Mouse (Mus musculus): ENCODE results near the gene Socs7. TPM values are rescaled to one million over a fixed set of nuclear protein-coding genes. Genes with fewer than 3 reads are reported as not detected.

Socs7 gene
- total RNA-seq, 2 experiments from 2014 or later = 81.0 to 84.7 TPM

GRCm38 (mm10) chr11:97370329-97371091 lies 8.2 kb downstream of the Socs7 start:
- peak; percentile 55 to 59 for DNase-seq (ENCODE audit: extremely low spot score in 1 of 2, low spot score in 2 of 2)
- intact Hi-C loops (cut with DNase I) = no loop called here

GRCm38 (mm10) chr11:97372159-97372864 lies 10.0 kb downstream of the Socs7 start:
- DNase-seq (ENCODE audit: extremely low spot score in 1 of 2, low spot score in 2 of 2) = no peak
- intact Hi-C loops (cut with DNase I) = no loop called here

GRCm38 (mm10) chr11:97373402-97373801 lies 11.1 kb downstream of the Socs7 start:
- DNase-seq (ENCODE audit: extremely low spot score in 1 of 2, low spot score in 2 of 2) = no peak
- intact Hi-C loops (cut with DNase I) = no loop called here

GRCm38 (mm10) chr11:97380036-97380435 lies 17.7 kb downstream of the Socs7 start:
- intact Hi-C loops (cut with DNase I) = no loop called here

GRCm38 (mm10) chr11:97383017-97383416 lies 20.7 kb downstream of the Socs7 start:
- intact Hi-C loops (cut with DNase I) = no loop called here
- DNase-seq (ENCODE audit: extremely low spot score in 1 of 2, low spot score in 2 of 2) = no peak

More at GRCm38 (mm10) chr11:97380036-97380435, 17.7 kb downstream of the Socs7 start:
- DNase-seq (ENCODE audit: extremely low spot score in 1 of 2, low spot score in 2 of 2) = no peak

GRCm38 (mm10) chr11:97383764-97384163 lies 21.4 kb downstream of the Socs7 start:
- intact Hi-C loops (cut with DNase I) = no loop called here
- DNase-seq (ENCODE audit: extremely low spot score in 1 of 2, low spot score in 2 of 2) = no peak

- intact Hi-C loops (cut with DNase I) = no loop called here
- DNase-seq (ENCODE audit: extremely low spot score in 1 of 2, low spot score in 2 of 2) = no peak
These were observed 25.5 kb downstream of the Socs7 start for GRCm38 (mm10) chr11:97387811-97388210.

GRCm38 (mm10) chr11:97389127-97389526 lies 26.8 kb downstream of the Socs7 start:
- DNase-seq (ENCODE audit: extremely low spot score in 1 of 2, low spot score in 2 of 2) = no peak
- intact Hi-C loops (cut with DNase I) = no loop called here

- no peak for DNase-seq (ENCODE audit: extremely low spot score in 1 of 2, low spot score in 2 of 2)
- intact Hi-C loops (cut with DNase I) = no loop called here
These were observed 31.3 kb downstream of the Socs7 start for GRCm38 (mm10) chr11:97393658-97394057.

- intact Hi-C loops (cut with DNase I) = no loop called here
- DNase-seq (ENCODE audit: extremely low spot score in 1 of 2, low spot score in 2 of 2) = peak in 1 of 2 experiments; percentile 68
These were observed 31.8 kb downstream of the Socs7 start for GRCm38 (mm10) chr11:97394146-97394545.

- no peak for DNase-seq (ENCODE audit: extremely low spot score in 1 of 2, low spot score in 2 of 2)
- intact Hi-C loops (cut with DNase I) = no loop called here
These were observed 36.2 kb downstream of the Socs7 start for GRCm38 (mm10) chr11:97398506-97398905.

- intact Hi-C loops (cut with DNase I) = loop anchor here (5.0 kb wide), 1 partner anchor 38 kb away; the partner anchor contains the start of gene Socs7
- DNase-seq (ENCODE audit: extremely low spot score in 1 of 2, low spot score in 2 of 2) = peak; percentile 78 to 91
These were observed 37.8 kb downstream of the Socs7 start for GRCm38 (mm10) chr11:97399958-97400710.

GRCm38 (mm10) chr11:97401082-97401481 lies 38.7 kb downstream of the Socs7 start:
- peak in 1 of 2 experiments; percentile 52 for DNase-seq (ENCODE audit: extremely low spot score in 1 of 2, low spot score in 2 of 2)
- intact Hi-C loops (cut with DNase I) = loop anchor here (5.0 kb wide), 1 partner anchor 39 kb away; the partner anchor contains the start of gene Socs7

GRCm38 (mm10) chr11:97401686-97402435 lies 39.5 kb downstream of the Socs7 start:
- intact Hi-C loops (cut with DNase I) = loop anchor here (5.0 kb wide), 1 partner anchor 40 kb away; the partner anchor contains the start of gene Socs7

GRCm38 (mm10) chr11:97402746-97403145 lies 40.4 kb downstream of the Socs7 start:
- intact Hi-C loops (cut with DNase I) = loop anchor here (5.0 kb wide), 1 partner anchor 40 kb away; the partner anchor contains the start of gene Socs7
- DNase-seq (ENCODE audit: extremely low spot score in 1 of 2, low spot score in 2 of 2) = no peak

More at GRCm38 (mm10) chr11:97401686-97402435, 39.5 kb downstream of the Socs7 start:
- no peak for DNase-seq (ENCODE audit: extremely low spot score in 1 of 2, low spot score in 2 of 2)

GRCm38 (mm10) chr11:97403614-97404183 lies 41.3 kb downstream of the Socs7 start:
- intact Hi-C loops (cut with DNase I) = loop anchor here (5.0 kb wide), 1 partner anchor 41 kb away; the partner anchor contains the start of gene Socs7
- DNase-seq (ENCODE audit: extremely low spot score in 1 of 2, low spot score in 2 of 2) = no peak

GRCm38 (mm10) chr11:97404184-97404760 lies 41.9 kb downstream of the Socs7 start:
- DNase-seq (ENCODE audit: extremely low spot score in 1 of 2, low spot score in 2 of 2) = peak; percentile 62 to 88

More at GRCm38 (mm10) chr11:97404184-97404760, 41.9 kb downstream of the Socs7 start:
- intact Hi-C loops (cut with DNase I) = loop anchor here (5.0 kb wide), 1 partner anchor 42 kb away; the partner anchor contains the start of gene Socs7

Measured in left cerebral cortex, postnatal 10 days (tissue).